Mouse (Mus musculus): ENCODE measurements around the gene Spag16. TPM values are rescaled to one million over a fixed set of nuclear protein-coding genes. Genes with fewer than 3 reads are reported as not detected.

The Spag16 gene
- total and polyA plus RNA-seq, 3 experiments = not detected

DNA sequence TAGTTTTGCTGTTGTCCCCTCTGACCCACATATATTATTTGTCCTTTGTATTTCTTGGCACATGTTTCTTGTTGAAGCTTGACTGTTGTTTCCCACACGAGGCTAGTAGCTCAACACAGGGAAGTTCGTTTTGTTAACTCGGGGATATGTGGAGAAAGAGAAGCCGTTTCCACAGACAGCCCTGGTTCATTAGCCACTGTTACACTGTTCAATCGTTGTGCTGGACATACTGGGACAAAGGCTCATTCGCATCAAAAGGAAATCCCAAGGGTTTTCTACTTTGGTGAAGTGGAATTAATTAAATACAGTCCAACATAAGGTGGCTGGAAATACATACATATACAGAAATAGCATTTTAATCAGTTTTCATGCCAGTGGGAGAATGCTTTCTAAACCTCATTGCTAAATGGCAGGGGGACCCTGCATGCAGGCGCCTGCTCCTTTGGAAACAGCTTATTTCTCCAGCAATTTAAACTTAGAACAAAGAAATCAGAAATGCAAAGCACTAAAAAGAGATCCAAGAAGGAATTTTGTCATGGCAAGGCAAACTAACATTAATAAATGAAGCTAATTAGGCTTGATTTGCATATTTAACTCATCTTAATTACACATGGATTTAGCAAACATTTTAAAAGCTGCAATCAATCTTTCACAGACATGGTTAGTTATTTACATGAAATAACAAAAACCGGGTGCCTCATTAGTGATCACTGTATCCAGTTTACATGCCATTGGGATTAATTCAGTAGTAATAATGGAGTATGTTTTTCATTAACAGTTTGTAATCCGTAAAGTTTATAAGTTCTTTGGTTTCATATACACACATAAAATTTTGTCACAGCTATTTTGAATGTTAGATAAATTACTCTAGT lies 615.7 kb downstream of the Spag16 start:
- Histone ChIP-seq H3K9ac (ENCODE audit: insufficient read depth, low read depth) (no peak overlapping the region), H3K79me2 (replicated peaks; ENCODE audit: control insufficient read depth, extremely low read depth, insufficient read depth, poor library complexity, severe bottlenecking) (no peaks in the 10 kb centered on the region), H3K4me3 (replicated peaks in 1 of 3; ENCODE audit: low read depth in 2 of 3, low read length in 2 of 3, poor library complexity in 1 of 3) (no peak overlapping the region), H3K4me1 (ENCODE audit: control insufficient read depth in 1 of 2, insufficient read depth in 2 of 2) (no peaks in the 10 kb centered on the region), H3K36me3 (replicated peaks in 1 of 2; ENCODE audit: control insufficient read depth in 1 of 2, insufficient read depth in 1 of 2, low read length in 1 of 2) (no peaks in the 10 kb centered on the region), H3K4me2 (ENCODE audit: insufficient read depth, low read depth, poor library complexity, severe bottlenecking) (no peak overlapping the region), H3K9me3 (replicated peaks; ENCODE audit: low read length) (no peaks in the 10 kb centered on the region), H3K27me3 (replicated peaks) (no peaks in the 10 kb centered on the region), H3K27ac (ENCODE audit: insufficient read depth, low read depth) (no peak overlapping the region)
- dilution Hi-C loops (cut with MboI; ENCODE audit: extremely low pct_ligation_motif_present, extremely low pct_unique_long_range_greater_than_20kb, low sequenced_read_pairs) = no loop called here
- TF ChIP-seq SMC3 (IDR thresholded peaks at IDR 0.05; ENCODE audit: low read depth, low read length) (no peak), NRF1 (IDR thresholded peaks at IDR 0.05; ENCODE audit: low read depth, low read length) (no peak), ELF1 (IDR thresholded peaks at IDR 0.05; ENCODE audit: low read depth, low read length) (no peak), MAFK (IDR thresholded peaks at IDR 0.05; ENCODE audit: insufficient replicate concordance, low read length) (no peak), ZNF384 (IDR thresholded peaks at IDR 0.05; ENCODE audit: low read depth, low read length) (no peak), USF1 (IDR thresholded peaks at IDR 0.05; ENCODE audit: low read depth, low read length) (no peak), MYC (IDR thresholded peaks at IDR 0.05; ENCODE audit: low read depth, low read length) (no peak), JUN (IDR thresholded peaks at IDR 0.05; ENCODE audit: insufficient read depth, low read depth, low read length) (no peak), RAD21 (IDR thresholded peaks at IDR 0.05; ENCODE audit: low read depth, low read length) (no peak), BHLHE40 (IDR thresholded peaks at IDR 0.05; ENCODE audit: low read depth, low read length) (no peak), GABPA (IDR thresholded peaks at IDR 0.05; ENCODE audit: insufficient replicate concordance, low read depth, low read length) (no peak), ZC3H11A (IDR thresholded peaks at IDR 0.05; ENCODE audit: low read depth, low read length) (no peak), MAX (IDR thresholded peaks at IDR 0.05; ENCODE audit: low read length) (no peak), TBP (conservative IDR thresholded peaks at IDR 0.05; ENCODE audit: low read depth, low read length) (no peak), JUND (conservative IDR thresholded peaks at IDR 0.05; ENCODE audit: low read depth, low read length) (no peak), CHD1 (IDR thresholded peaks at IDR 0.05; ENCODE audit: low read depth, low read length) (no peak), MXI1 (IDR thresholded peaks at IDR 0.05; ENCODE audit: low read depth, low read length) (no peak)
- no peak for DNase-seq (ENCODE audit: extremely low read depth)
- in situ Hi-C loops (cut with MboI; ENCODE audit: low pct_ligation_motif_present, low pct_unique_long_range_greater_than_20kb, low sequenced_read_pairs) = no loop called here

DNA sequence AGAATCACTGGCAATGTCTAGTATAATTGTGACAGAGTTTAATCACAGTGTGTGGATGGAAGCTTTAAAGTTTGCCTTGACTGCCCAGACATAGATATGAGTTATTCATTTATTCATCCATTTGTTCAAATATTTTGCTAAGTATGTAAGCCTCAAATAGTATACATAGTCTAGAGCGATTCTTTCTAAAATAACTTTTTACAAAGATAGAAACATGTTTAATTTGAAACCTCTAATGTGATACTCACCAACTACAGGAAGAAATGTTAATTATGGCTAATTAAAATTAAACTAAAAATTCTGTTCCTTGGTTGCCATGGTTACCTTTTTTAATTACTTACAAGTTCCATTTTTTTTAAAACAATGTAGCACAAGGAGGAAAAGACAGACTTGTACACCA lies 653.1 kb downstream of the Spag16 start:
- Histone ChIP-seq H3K4me2 (ENCODE audit: insufficient read depth, low read depth, poor library complexity, severe bottlenecking) (no peak overlapping the region), H3K9me3 (replicated peaks; ENCODE audit: low read length) (no peaks in the 10 kb centered on the region), H3K27ac (ENCODE audit: insufficient read depth, low read depth) (no peak overlapping the region), H3K4me3 (replicated peaks in 1 of 3; ENCODE audit: low read depth in 2 of 3, low read length in 2 of 3, poor library complexity in 1 of 3) (no peak overlapping the region), H3K27me3 (replicated peaks) (no peaks in the 10 kb centered on the region), H3K36me3 (replicated peaks in 1 of 2; ENCODE audit: control insufficient read depth in 1 of 2, insufficient read depth in 1 of 2, low read length in 1 of 2) (no peaks in the 10 kb centered on the region), H3K4me1 (ENCODE audit: control insufficient read depth in 1 of 2, insufficient read depth in 2 of 2) (no peaks in the 10 kb centered on the region), H3K79me2 (replicated peaks; ENCODE audit: control insufficient read depth, extremely low read depth, insufficient read depth, poor library complexity, severe bottlenecking) (no peaks in the 10 kb centered on the region), H3K9ac (ENCODE audit: insufficient read depth, low read depth) (no peak overlapping the region)
- no peak for TF ChIP-seq JUN (IDR thresholded peaks at IDR 0.05; ENCODE audit: insufficient read depth, low read depth, low read length)
- no peak for TF ChIP-seq SMC3 (IDR thresholded peaks at IDR 0.05; ENCODE audit: low read depth, low read length)
- in situ Hi-C loops (cut with MboI; ENCODE audit: low pct_ligation_motif_present, low pct_unique_long_range_greater_than_20kb, low sequenced_read_pairs) = no loop called here
- DNase-seq (ENCODE audit: extremely low read depth) = no peak
- dilution Hi-C loops (cut with MboI; ENCODE audit: extremely low pct_ligation_motif_present, extremely low pct_unique_long_range_greater_than_20kb, low sequenced_read_pairs) = no loop called here

All from CH12.LX (cell line).